Mouse (Mus musculus) cerebellum, adult 2 months (tissue): ENCODE measurements around the gene Fam160b1.

Experiments
- CTCF ChIP-seq: fragments of 200-500 bp; IDR thresholded peaks from 2 replicates; pipeline ENCODE4 v1.5.1; 2011; ENCODE audit warnings: low read depth, mild to moderate bottlenecking, control low read depth, low read length, moderate library complexity, borderline replicate concordance; ENCODE audit not compliant: insufficient read depth
- POLR2A ChIP-seq: fragments of 200-500 bp; IDR thresholded peaks from 2 replicates; pipeline ENCODE4 v1.6.1; 2011; ENCODE audit warnings: low read length, control low read depth, borderline replicate concordance; ENCODE audit not compliant: insufficient read depth

DNA sequence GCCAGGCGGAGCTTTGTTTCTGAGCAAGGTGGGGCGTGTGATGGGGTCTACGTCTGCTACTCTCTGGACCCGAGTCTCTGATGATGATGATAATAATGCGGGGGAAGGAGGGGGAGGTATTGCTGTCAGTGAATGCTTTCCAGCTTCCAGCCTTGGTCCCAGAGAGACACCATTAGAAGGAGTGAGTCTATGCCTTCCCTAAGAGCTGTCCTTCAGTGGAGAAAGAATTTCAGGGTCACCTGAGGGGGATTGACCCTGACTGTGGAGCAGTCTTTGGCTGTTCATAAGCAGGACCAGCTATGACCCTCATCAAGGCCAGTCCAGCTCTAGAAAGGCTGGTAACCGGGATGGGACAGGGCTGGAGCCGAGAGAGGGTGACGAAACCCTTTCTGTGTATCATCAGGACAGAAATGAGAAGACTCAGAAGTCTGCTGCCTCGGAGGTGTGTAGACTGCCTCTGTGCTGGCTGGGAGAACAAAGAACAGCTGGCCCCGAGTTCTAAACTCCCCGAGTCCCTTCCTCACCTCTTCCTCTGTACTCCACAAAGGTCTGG lies 45.4 kb upstream of the Fam160b1 start:
- TF ChIP-seq CTCF (no peak), POLR2A (0 out of 2 replicates have a peak, but pooled peaks have one; percentile 6)
